Mouse (Mus musculus) G1E (cell line): ENCODE data around the gene Mb. TPM values are rescaled to one million over a fixed set of nuclear protein-coding genes. Genes with fewer than 3 reads are reported as not detected.

Experiments used
- ATAC-seq: 2 replicates; pipeline ENCODE4 v1.8.0; 2016; ENCODE audit warnings: mild to moderate bottlenecking; ENCODE audit not compliant: insufficient number of reproducible peaks, poor library complexity, low FRiP score, severe bottlenecking; ENCODE audit errors: extremely low read depth
- DNase-seq: peaks from one replicate; pipeline ENCODE4 v3.0.0; 2012; ENCODE audit warnings: low spot score
- H3K27me3 ChIP-seq: 2 replicates; pipeline ENCODE4 v1.6.1; 2012; ENCODE audit warnings: mild to moderate bottlenecking, low read length, inconsistent platforms; ENCODE audit not compliant: insufficient read depth
- H3K36me3 ChIP-seq: replicated peaks from 2 replicates; pipeline ENCODE3; 2012; ENCODE audit warnings: mild to moderate bottlenecking, inconsistent platforms
- H3K4me1 ChIP-seq: 2 replicates; pipeline ENCODE4 v1.6.1; 2012; ENCODE audit warnings: low read depth, low read length, inconsistent platforms, mixed read lengths; ENCODE audit not compliant: insufficient read depth
- H3K4me3 ChIP-seq: 2 replicates; pipeline ENCODE4 v1.5.1; 2012; ENCODE audit warnings: low read depth, mild to moderate bottlenecking, inconsistent platforms, low read length, moderate library complexity, mixed read lengths
- H3K9me3 ChIP-seq: replicated peaks from 2 replicates; pipeline ENCODE4 v1.6.1; 2012; ENCODE audit warnings: inconsistent platforms
- CTCF ChIP-seq: IDR thresholded peaks from 2 replicates; pipeline ENCODE4 v1.5.1; 2012; ENCODE audit warnings: low read depth, low read length, inconsistent platforms, mixed read lengths
- GATA1 ChIP-seq: IDR thresholded peaks from 2 replicates; pipeline ENCODE4 v1.6.1; 2012; ENCODE audit warnings: borderline replicate concordance, low read length, inconsistent platforms, mixed read lengths
- GATA2 ChIP-seq: IDR thresholded peaks from 2 replicates; pipeline ENCODE4 v1.6.1; 2012; ENCODE audit warnings: low read depth, low read length, inconsistent platforms, borderline replicate concordance
- POLR2AphosphoS5 ChIP-seq: IDR thresholded peaks from 2 replicates; pipeline ENCODE4 v1.6.1; 2012; ENCODE audit warnings: low read depth, low read length, inconsistent platforms; ENCODE audit not compliant: insufficient replicate concordance
- TAL1 ChIP-seq: conservative IDR thresholded peaks from 2 replicates; pipeline ENCODE4 v1.6.1; 2012; ENCODE audit warnings: low read depth, low read length, inconsistent platforms, mixed read lengths
- polyA plus RNA-seq: library from polyadenylated mRNA; stranded (reverse); fragments of >175 nt; gene quantifications from 2 replicates; pipeline ENCODE4 v1.2.3, GENCODE M21; 2012
- total RNA-seq, 2 experiments: library from RNA; stranded (forward) in 1 of 2; stranded (reverse) in 1 of 2; fragments of 200-1000 nt in 1 of 2; fragments of >200 nt in 1 of 2; fragmentation: Nextera tagmentation in 1 of 2; gene quantifications; 2 replicates each; pipeline ENCODE4 v1.2.3; 2014 to 2017

Gene Mb
- total and polyA plus RNA-seq, 3 experiments = not detected

DNA sequence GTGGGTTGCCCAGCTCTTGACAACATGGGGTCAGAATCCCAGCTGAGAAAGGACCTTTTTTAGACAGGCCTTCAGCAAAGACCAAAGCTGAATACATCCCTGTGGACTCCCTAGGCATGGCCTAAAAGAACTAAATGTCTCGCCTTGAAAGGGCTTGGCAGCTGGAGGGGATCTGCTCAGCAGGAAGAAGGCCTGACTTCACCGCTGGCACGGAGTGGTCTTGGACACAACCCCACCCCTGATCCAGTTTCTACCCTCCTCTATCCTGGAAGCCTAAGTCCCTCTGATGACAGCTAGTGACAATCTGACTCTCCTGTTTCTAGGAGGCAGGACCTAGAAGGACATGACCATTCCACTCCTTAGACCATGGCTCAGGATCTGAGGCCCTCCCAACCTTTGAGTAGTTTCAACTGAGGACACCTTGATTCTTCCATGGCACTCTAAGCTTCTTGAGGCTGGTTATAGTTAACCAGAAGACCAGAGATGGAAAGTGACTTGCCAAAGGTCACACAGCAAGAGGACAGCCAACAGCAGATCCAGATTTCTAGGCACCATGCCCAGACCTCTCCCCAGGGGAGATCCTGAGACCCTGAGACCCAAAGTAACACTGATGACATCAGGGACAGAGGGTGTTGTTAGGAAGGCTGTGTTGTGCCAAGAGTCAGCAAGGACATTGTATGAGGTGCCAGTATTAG, 47.1 kb downstream of the Mb start:
- DNase-seq (no peak), ATAC-seq (no peak)
- H3K4me1 ChIP-seq = no peaks in the 10 kb centered on the region
- TF ChIP-seq CTCF (no peak), TAL1 (no peak), POLR2AphosphoS5 (no peak), GATA2 (no peak), GATA1 (no peak)
- H3K9me3 ChIP-seq = peaks cover 15% of the 10 kb centered on the region
- H3K27me3 ChIP-seq = peaks cover 9% of the 10 kb centered on the region; the same call in 1 of the 2 replicates
- no peak overlapping the region for H3K4me3 ChIP-seq
- no peaks in the 10 kb centered on the region for H3K36me3 ChIP-seq

DNA sequence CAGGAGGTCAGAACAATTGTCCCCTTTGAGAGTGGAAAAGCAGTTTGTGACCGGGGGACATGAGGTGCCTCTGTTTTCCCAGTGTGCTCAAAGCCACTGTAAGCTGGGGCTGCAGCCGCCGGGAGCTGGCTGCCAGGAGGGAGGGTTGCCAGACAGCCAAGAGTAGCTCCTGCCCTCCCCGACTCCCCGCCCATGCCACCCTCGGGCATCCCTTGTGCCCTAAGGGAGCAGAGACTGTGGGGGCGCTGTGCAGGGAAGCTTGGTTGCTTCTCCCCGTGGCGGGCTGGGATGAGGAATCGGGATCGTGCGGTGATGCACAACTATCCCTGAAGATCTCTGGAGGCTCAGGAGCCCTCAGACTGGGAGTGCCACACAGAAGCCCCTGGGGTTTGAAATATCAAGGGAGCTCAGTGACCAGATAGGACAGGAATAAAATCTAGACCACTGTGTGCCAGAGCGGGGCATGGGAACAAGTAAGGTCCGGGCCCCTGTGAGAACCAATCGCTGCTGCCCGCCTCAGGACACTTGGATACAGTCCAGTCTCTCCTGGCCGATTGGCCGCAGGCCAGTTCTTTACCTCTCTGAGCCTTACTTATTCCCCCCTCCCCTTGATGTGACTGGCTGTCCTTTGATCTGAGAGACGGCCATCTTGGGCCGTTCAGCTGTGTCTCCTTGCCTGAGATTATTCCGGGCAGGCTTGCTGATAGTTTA, 51.4 kb downstream of the Mb start:
- H3K27me3 ChIP-seq = peaks cover 6% of the 10 kb centered on the region; the same call in 1 of the 2 replicates
- TF ChIP-seq GATA2 = no peak
- no peak for TF ChIP-seq POLR2AphosphoS5
- no peak for TF ChIP-seq CTCF
- TF ChIP-seq GATA1 = no peak
- no peaks in the 10 kb centered on the region for H3K36me3 ChIP-seq
- H3K4me3 ChIP-seq = no peak overlapping the region
- ATAC-seq (no peak), DNase-seq (no peak)
- no peaks in the 10 kb centered on the region for H3K4me1 ChIP-seq
- H3K9me3 ChIP-seq = peaks cover 15% of the 10 kb centered on the region

DNA sequence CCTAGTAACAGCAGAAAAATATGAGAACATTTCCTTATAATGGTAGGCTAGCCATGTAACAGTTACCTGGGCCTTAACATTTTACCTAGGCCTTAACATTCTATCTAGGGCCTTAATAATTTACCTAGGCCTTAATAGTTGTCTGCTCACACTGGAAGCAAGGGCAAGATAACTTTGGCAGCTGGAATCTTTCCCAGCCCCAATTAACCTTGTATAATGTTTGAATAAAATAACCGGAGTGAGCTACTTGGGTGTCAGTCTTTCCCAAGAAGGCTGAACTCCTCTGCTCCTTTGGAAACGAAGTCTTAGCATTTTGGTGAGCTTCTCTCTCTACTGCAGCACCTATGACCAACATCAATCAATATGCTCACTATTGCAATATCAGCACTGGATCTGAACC, 52.4 kb downstream of the Mb start:
- ATAC-seq = no peak
- TF ChIP-seq TAL1 (no peak), CTCF (no peak), POLR2AphosphoS5 (no peak)

DNA sequence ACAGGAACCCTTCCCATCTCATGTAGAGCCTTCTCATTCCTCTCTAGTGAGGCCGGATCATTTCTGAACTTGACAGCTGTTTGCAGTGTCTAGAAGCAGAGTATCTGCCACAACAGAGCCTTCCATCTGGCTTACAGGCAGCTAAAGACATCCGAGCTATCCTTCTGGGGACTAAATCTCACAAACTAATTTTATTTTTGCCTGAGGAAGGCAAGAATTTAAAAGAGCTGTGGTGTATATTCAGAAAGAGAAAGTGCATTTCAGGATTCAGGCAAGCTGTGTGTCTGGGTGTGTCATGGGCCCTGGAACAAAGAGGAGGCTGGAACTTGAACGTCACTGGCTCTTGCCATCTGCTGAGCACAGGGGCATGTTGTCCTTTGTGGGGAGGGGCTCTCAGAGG, 56.1 kb downstream of the Mb start:
- Histone ChIP-seq H3K27me3 (peaks cover 6% of the 10 kb centered on the region; the same call in 1 of the 2 replicates), H3K4me1 (no peaks in the 10 kb centered on the region), H3K9me3 (no peaks in the 10 kb centered on the region), H3K4me3 (no peak overlapping the region), H3K36me3 (no peaks in the 10 kb centered on the region)
- DNase-seq (no peak), ATAC-seq (no peak)
- TF ChIP-seq GATA1 (no peak), CTCF (no peak), TAL1 (no peak), GATA2 (no peak), POLR2AphosphoS5 (no peak)

More for the DNA sequence above, 52.4 kb downstream of the Mb start:
- DNase-seq = no peak
- H3K4me3 ChIP-seq = no peak overlapping the region
- peaks cover 15% of the 10 kb centered on the region for H3K9me3 ChIP-seq
- H3K27me3 ChIP-seq = peaks cover 6% of the 10 kb centered on the region; the same call in 1 of the 2 replicates
- H3K36me3 ChIP-seq = no peaks in the 10 kb centered on the region
- H3K4me1 ChIP-seq = no peaks in the 10 kb centered on the region

DNA sequence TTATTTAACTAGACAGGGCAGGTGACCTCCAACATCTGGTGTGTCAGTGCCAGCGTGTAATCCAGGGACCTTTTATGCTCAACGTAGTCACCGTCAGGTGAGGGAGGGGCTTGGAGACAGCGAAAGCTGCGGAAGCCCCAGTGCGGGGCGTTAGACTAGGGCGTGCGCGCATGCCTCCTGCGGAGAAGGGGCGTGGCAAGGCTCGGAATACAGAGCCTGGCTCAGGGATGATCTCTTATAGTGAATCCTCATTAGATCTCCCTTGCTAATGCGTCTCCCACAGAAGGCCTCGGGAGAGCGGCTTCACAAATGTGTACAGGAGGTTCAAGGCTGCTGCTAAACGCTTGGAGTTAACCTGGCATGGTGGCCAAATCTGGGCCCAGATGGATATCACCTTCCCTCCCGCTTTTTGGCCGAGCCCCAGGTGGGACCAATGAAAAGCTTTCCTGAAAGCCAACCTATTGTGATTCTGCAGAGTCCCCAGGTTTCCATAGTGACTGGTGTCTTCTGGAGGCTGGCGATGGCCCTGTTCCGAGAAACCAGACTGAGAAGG, 62.9 kb downstream of the Mb start:
- ATAC-seq (no peak), DNase-seq (no peak)
- no peaks in the 10 kb centered on the region for H3K4me1 ChIP-seq
- H3K9me3 ChIP-seq = no peaks in the 10 kb centered on the region
- H3K27me3 ChIP-seq = peaks cover 17% of the 10 kb centered on the region
- no peaks in the 10 kb centered on the region for H3K36me3 ChIP-seq
- TF ChIP-seq POLR2AphosphoS5 = no peak
- TF ChIP-seq TAL1 = no peak
- TF ChIP-seq GATA2 = no peak
- TF ChIP-seq CTCF = no peak
- TF ChIP-seq GATA1 = no peak
- no peak overlapping the region for H3K4me3 ChIP-seq

DNA sequence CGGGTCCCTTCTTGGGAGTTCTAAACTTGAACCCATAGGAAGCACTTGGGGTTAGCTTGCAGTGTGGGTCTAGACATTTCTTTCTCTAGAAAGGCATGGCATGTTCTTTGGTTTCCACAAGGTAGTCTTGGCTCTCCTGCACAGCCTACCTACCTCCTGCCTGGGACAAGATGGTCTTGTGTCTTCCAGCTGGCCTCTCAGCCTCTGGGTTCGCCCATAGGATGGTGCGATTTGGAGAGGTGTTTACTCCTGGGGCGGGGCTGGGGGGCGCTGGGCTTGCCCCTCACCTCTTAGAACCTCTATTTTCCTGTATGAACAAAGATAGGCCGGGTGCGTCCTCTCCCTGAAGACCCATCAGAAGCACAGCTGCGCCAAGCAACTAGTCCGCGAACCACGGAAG, 63.3 kb downstream of the Mb start:
- H3K27me3 ChIP-seq = peaks cover 17% of the 10 kb centered on the region
- DNase-seq = no peak
- no peak for ATAC-seq
- H3K36me3 ChIP-seq = no peaks in the 10 kb centered on the region
- H3K4me3 ChIP-seq = no peak overlapping the region
- H3K9me3 ChIP-seq = no peaks in the 10 kb centered on the region
- TF ChIP-seq GATA2 (no peak), GATA1 (no peak), TAL1 (no peak), POLR2AphosphoS5 (no peak), CTCF (no peak)
- no peaks in the 10 kb centered on the region for H3K4me1 ChIP-seq
